In genomic region chr16:91763975-91764374, GRCm38 (mm10) we compare ENCODE assay signal across 17 mouse cellular contexts. TPM values are rescaled to one million over a fixed set of nuclear protein-coding genes. Genes with fewer than 3 reads are reported as not detected.
DNase-seq lines count a peak whose midpoint lies in the region; ATAC-seq and TF ChIP-seq lines count a peak whose summit lies in the region.
"Had no signal": no experiment of that assay in that cellular context is flagged by ENCODE, and none has a peak within 500 bp of the region (broad histone marks: within the 10 kb centered on the region; RNA-seq: fewer than 3 reads in every experiment).

No protein-coding gene starts in this region.

- intact Hi-C loops in gastrocnemius, adult 2 months (cut with DNase I): no loop called here

- H3K4me1 ChIP-seq in lung, embryonic 16.5 days (replicated peaks; ENCODE audit: control insufficient read depth, insufficient read depth, low read length): peaks cover 18% of the 10 kb centered on the region
- H3K4me1 ChIP-seq in lung, adult 2 months (ENCODE audit: control insufficient read depth, insufficient read depth, low read length): peaks cover 11% of the 10 kb centered on the region
- H3K4me1 ChIP-seq in lung, postnatal 0 days (ENCODE audit: insufficient read depth, low read depth, low read length): peaks cover 4% of the 10 kb centered on the region
- peaks cover 3% of the 10 kb centered on the region; the same call in 1 of the 2 replicates for H3K4me1 ChIP-seq in stomach, postnatal 0 days (replicated peaks; ENCODE audit: control insufficient read depth, insufficient read depth)

- 0 out of 2 replicates have a peak, but pooled peaks have one; percentile 47 for ATAC-seq in lung, embryonic 16.5 days (ENCODE audit: low read depth)
- peak; percentile 78 for ATAC-seq in lung, postnatal 0 days
- ATAC-seq in stomach, postnatal 0 days (ENCODE audit: low FRiP score, low TSS enrichment): 0 out of 2 replicates have a peak, but pooled peaks have one; percentile 41

- TF ChIP-seq POLR2A in lung, adult 2 months (IDR thresholded peaks at IDR 0.05; ENCODE audit: borderline replicate concordance, extremely low read depth, low read depth, low read length): no peak

- DNase-seq in gastrocnemius, adult 2 months: no peak
- no peak for DNase-seq in gastrocnemius, postnatal 4 days (ENCODE audit: low spot score in 2 of 2)
- no peak for DNase-seq in lung, adult 2 months
- peak; percentile 61 for DNase-seq in lung, postnatal 0 days (ENCODE audit: low spot score)
- peak; percentile 55 for DNase-seq in stomach, postnatal 0 days (ENCODE audit: low spot score)
- DNase-seq in layer of hippocampus, adult 9-11 months: no peak
- no peak for DNase-seq in cerebellum, postnatal 10 days
- DNase-seq: B cell, adult 2 months; cerebellum, adult 11-12 months; gastrocnemius, postnatal 10 days; liver; right cerebral cortex, postnatal 14 days had no signal

- no peaks in the 10 kb centered on the region for H3K36me3 ChIP-seq in lung, embryonic 16.5 days (ENCODE audit: control insufficient read depth, insufficient read depth, low read length)
- H3K36me3 ChIP-seq in lung, postnatal 0 days (ENCODE audit: insufficient read depth, low read length): no peaks in the 10 kb centered on the region
- no peaks in the 10 kb centered on the region for H3K36me3 ChIP-seq in stomach, postnatal 0 days (ENCODE audit: control insufficient read depth, insufficient read depth, low read length)
- H3K36me3 ChIP-seq: heart, embryonic 12.5 days; kidney, embryonic 15.5 days; lung, embryonic 15.5 days; neural tube, embryonic 12.5 days had no signal

- 50% methylated on average over 6 of the region's 6 CpGs for WGBS in lung, embryonic 16.5 days
- 54% methylated on average over 6 of the region's 6 CpGs for WGBS in lung, adult 2 months
- 34% methylated on average over 6 of the region's 6 CpGs for WGBS in lung, postnatal 0 days
- WGBS in stomach, postnatal 0 days: 49% methylated on average over 6 of the region's 6 CpGs

- TF ChIP-seq EP300 in lung, postnatal 0 days (IDR thresholded peaks at IDR 0.05): no peak
- TF ChIP-seq EP300 in stomach, postnatal 0 days (optimal IDR thresholded peaks at IDR 0.05): no peak

- H3K27ac ChIP-seq in gastrocnemius, adult 2 months: peak overlapping the region; percentile 92
- no peak overlapping the region for H3K27ac ChIP-seq in lung, embryonic 16.5 days (ENCODE audit: low read length)
- H3K27ac ChIP-seq in lung, postnatal 0 days (ENCODE audit: low read length): no peak overlapping the region
- 0 out of 2 replicates have a peak overlapping the region, but pooled peaks have one; percentile 5 for H3K27ac ChIP-seq in stomach, postnatal 0 days (replicated peaks)
- H3K27ac ChIP-seq: kidney, embryonic 15.5 days; lung, embryonic 15.5 days; neural tube, embryonic 12.5 days had no signal

- H3K4me3 ChIP-seq in gastrocnemius, adult 2 months: no peak overlapping the region
- no peak overlapping the region for H3K4me3 ChIP-seq in lung, embryonic 16.5 days (ENCODE audit: low read length)
- H3K4me3 ChIP-seq in lung, adult 2 months (replicated peaks; ENCODE audit: extremely low read depth, low read depth, low read length): no peak overlapping the region
- no peak overlapping the region for H3K4me3 ChIP-seq in lung, postnatal 0 days (ENCODE audit: low read depth, low read length)
- H3K4me3 ChIP-seq in stomach, postnatal 0 days (ENCODE audit: low read depth, low read length): no peak overlapping the region
- H3K4me3 ChIP-seq: heart, embryonic 12.5 days; kidney, embryonic 15.5 days; lung, embryonic 15.5 days; neural tube, embryonic 12.5 days had no signal

- H3K9me3 ChIP-seq in lung, embryonic 16.5 days (ENCODE audit: control insufficient read depth, low read length): no peaks in the 10 kb centered on the region
- no peaks in the 10 kb centered on the region for H3K9me3 ChIP-seq in lung, postnatal 0 days (ENCODE audit: low read length)
- no peaks in the 10 kb centered on the region for H3K9me3 ChIP-seq in stomach, postnatal 0 days (ENCODE audit: control insufficient read depth, low read length)
- H3K9me3 ChIP-seq: heart, embryonic 12.5 days; kidney, embryonic 15.5 days; lung, embryonic 15.5 days; neural tube, embryonic 12.5 days had no signal

- no peak overlapping the region for H3K9ac ChIP-seq in lung, embryonic 16.5 days (ENCODE audit: low read length)
- H3K9ac ChIP-seq in lung, postnatal 0 days (replicated peaks; ENCODE audit: low read depth): no peak overlapping the region
- no peak overlapping the region for H3K9ac ChIP-seq in stomach, postnatal 0 days (ENCODE audit: low read length)
- H3K9ac ChIP-seq: heart, embryonic 12.5 days; kidney, embryonic 15.5 days; lung, embryonic 15.5 days; neural tube, embryonic 12.5 days had no signal

- no peak for TF ChIP-seq CTCF in gastrocnemius, adult 2 months (IDR thresholded peaks at IDR 0.05)
- TF ChIP-seq CTCF in lung, adult 2 months (IDR thresholded peaks at IDR 0.05; ENCODE audit: insufficient read depth, low read length): no peak
- TF ChIP-seq CTCF in lung, postnatal 0 days (IDR thresholded peaks at IDR 0.05): no peak
- no peak for TF ChIP-seq CTCF in stomach, postnatal 0 days (IDR thresholded peaks at IDR 0.05; ENCODE audit: low read depth)

- no peaks in the 10 kb centered on the region for H3K27me3 ChIP-seq in lung, embryonic 16.5 days (ENCODE audit: control insufficient read depth, insufficient read depth, low read depth, low read length)
- H3K27me3 ChIP-seq in lung, postnatal 0 days (replicated peaks; ENCODE audit: insufficient read depth, low read length): no peaks in the 10 kb centered on the region
- no peaks in the 10 kb centered on the region for H3K27me3 ChIP-seq in stomach, postnatal 0 days (ENCODE audit: control insufficient read depth, insufficient read depth, low read length)
- H3K27me3 ChIP-seq: heart, embryonic 12.5 days; kidney, embryonic 15.5 days; lung, embryonic 15.5 days; neural tube, embryonic 12.5 days had no signal

- H3K4me2 ChIP-seq in lung, embryonic 16.5 days (ENCODE audit: low read depth, low read length): no peak overlapping the region
- no peak overlapping the region for H3K4me2 ChIP-seq in lung, postnatal 0 days (replicated peaks; ENCODE audit: low read depth, low read length)
- H3K4me2 ChIP-seq in stomach, postnatal 0 days (replicated peaks; ENCODE audit: low read depth): no peak overlapping the region
- H3K4me2 ChIP-seq: kidney, embryonic 15.5 days; lung, embryonic 15.5 days; neural tube, embryonic 12.5 days had no signal

RNA-seq across cellular contexts. Expression of gene Itsn1, which starts 34.9 kb away (rescaled TPM):
- 10 to 100 TPM; 60.2 to 66.1 TPM for total RNA-seq in gastrocnemius, adult 2 months (2021)
- total RNA-seq in gastrocnemius, postnatal 4 days (2021): 10 to 100 TPM; 80.4 to 82.9 TPM
- 17.8 and 18.0 TPM in 2 replicates for polyA plus RNA-seq in lung, embryonic 16.5 days (2015; fragmentation: Nextera tagmentation; extraction: Ambion mirVana)
- 18.4 and 43.7 TPM in 2 replicates for polyA plus RNA-seq in lung, adult 2 months (2012; rRNA removed)
- polyA plus RNA-seq in lung, postnatal 0 days (2015; fragmentation: Nextera tagmentation; extraction: Ambion mirVana): 9.7 and 12.1 TPM in 2 replicates
- polyA plus RNA-seq in stomach, postnatal 0 days (2015; fragmentation: Nextera tagmentation; extraction: Ambion mirVana): 7.8 and 8.7 TPM in 2 replicates

RNA-seq across cellular contexts. Expression of gene Cryzl1, which starts 35.2 kb away (rescaled TPM):
- 10 to 100 TPM; 17.7 to 18.1 TPM for total RNA-seq in gastrocnemius, adult 2 months (2021)
- 10 to 100 TPM; 26.6 to 27.2 TPM for total RNA-seq in gastrocnemius, postnatal 4 days (2021)
- polyA plus RNA-seq in lung, embryonic 16.5 days (2015; fragmentation: Nextera tagmentation; extraction: Ambion mirVana): 74.2 and 75.1 TPM in 2 replicates
- polyA plus RNA-seq in lung, adult 2 months (2012; rRNA removed): 22.3 and 29.8 TPM in 2 replicates
- polyA plus RNA-seq in lung, postnatal 0 days (2015; fragmentation: Nextera tagmentation; extraction: Ambion mirVana): 59.3 and 64.8 TPM in 2 replicates
- 45.2 and 45.3 TPM in 2 replicates for polyA plus RNA-seq in stomach, postnatal 0 days (2015; fragmentation: Nextera tagmentation; extraction: Ambion mirVana)

Comparison
In these comparisons a context has a peak if more than half of its experiments do, and no peak if none do; other contexts are left out.
1. DNase-seq: peak in lung, postnatal 0 days (single experiment) and stomach, postnatal 0 days (single experiment); none in gastrocnemius, adult 2 months (single experiment), gastrocnemius, postnatal 4 days (0 of 2), lung, adult 2 months (single experiment), layer of hippocampus, adult 9-11 months (single experiment) and cerebellum, postnatal 10 days (0 of 2).
2. H3K27ac ChIP-seq: peak in gastrocnemius, adult 2 months (single experiment) and stomach, postnatal 0 days (single experiment); none in lung, embryonic 16.5 days (single experiment) and lung, postnatal 0 days (single experiment).
3. Peak in every context shown above with its lines, with median percentiles within 50 percentile points of each other: ATAC-seq.